Mouse (Mus musculus) hindbrain, embryonic 14.5 days (tissue): ENCODE data around the gene Ifi207. TPM values are rescaled to one million over a fixed set of nuclear protein-coding genes. Genes with fewer than 3 reads are reported as not detected.
"Not testable (repeated sequence)": the region's sequence is repeated elsewhere in the genome, so short reads cannot be mapped to it uniquely, and the experiment has no call there.

Source experiments
- ATAC-seq: fragments of 200-750 bp; cut with Nextera tagmentation; 2 replicates; pipeline ENCODE4 v1.8.0; 2017; ENCODE audit warnings: moderate number of reproducible peaks, mild to moderate bottlenecking, moderate TSS enrichment, moderate library complexity; ENCODE audit not compliant: low FRiP score
- DNase-seq: peaks from one replicate; pipeline ENCODE4 v3.0.0-alpha.2; 2015; ENCODE audit warnings: low spot score
- H3K27ac ChIP-seq: fragments of 300-500 bp; sonication (generic); 2 replicates; pipeline ENCODE4 v1.5.1; 2014; ENCODE audit warnings: mild to moderate bottlenecking, moderate library complexity
- H3K27me3 ChIP-seq: fragments of 300-500 bp; sonication (generic); 2 replicates; pipeline ENCODE4 v1.6.1; 2014; ENCODE audit warnings: mild to moderate bottlenecking, low read length, mixed read lengths; ENCODE audit not compliant: control insufficient read depth, insufficient read depth
- H3K36me3 ChIP-seq: fragments of 300-500 bp; sonication (generic); replicated peaks from 2 replicates; pipeline ENCODE4 v1.6.1; 2014; ENCODE audit not compliant: control insufficient read depth, insufficient read depth
- H3K4me1 ChIP-seq: fragments of 300-500 bp; sonication (generic); replicated peaks from 2 replicates; pipeline ENCODE4 v1.6.1; 2014; ENCODE audit warnings: antibody characterized with exemption, low read length, mixed read lengths; ENCODE audit not compliant: control insufficient read depth, insufficient read depth
- H3K4me2 ChIP-seq: fragments of 300-500 bp; sonication (generic); replicated peaks from 2 replicates; pipeline ENCODE4 v1.6.1; 2014; ENCODE audit warnings: mild to moderate bottlenecking, moderate library complexity
- H3K4me3 ChIP-seq: fragments of 300-500 bp; sonication (generic); replicated peaks from 2 replicates; pipeline ENCODE4 v1.5.1; 2014; ENCODE audit warnings: mild to moderate bottlenecking, low read length
- H3K9ac ChIP-seq: fragments of 300-500 bp; sonication (generic); 2 replicates; pipeline ENCODE4 v1.6.1; 2014
- H3K9me3 ChIP-seq: fragments of 300-500 bp; sonication (generic); 2 replicates; pipeline ENCODE4 v1.6.1; 2016; ENCODE audit warnings: low read length; ENCODE audit not compliant: control insufficient read depth
- WGBS: fragments of 180-500 bp; shearing (Covaris S2); extraction: QIAGEN DNeasy Blood & Tissue Kit; methylation state at CpG from one replicate; pipeline ENCODE4 v1.1.7; 2014; 5-methylcytosine and 5-hydroxymethylcytosine counted together
- polyA plus RNA-seq: library from polyadenylated mRNA; unstranded; fragments of >200 nt; fragmentation: Nextera tagmentation; extraction: Ambion mirVana; gene quantifications from 2 replicates; pipeline ENCODE4 v1.2.1, GENCODE M21; 2014

Gene Ifi207
- polyA plus RNA-seq, 1 experiment from 2014 or later = 0.64 TPM

DNA sequence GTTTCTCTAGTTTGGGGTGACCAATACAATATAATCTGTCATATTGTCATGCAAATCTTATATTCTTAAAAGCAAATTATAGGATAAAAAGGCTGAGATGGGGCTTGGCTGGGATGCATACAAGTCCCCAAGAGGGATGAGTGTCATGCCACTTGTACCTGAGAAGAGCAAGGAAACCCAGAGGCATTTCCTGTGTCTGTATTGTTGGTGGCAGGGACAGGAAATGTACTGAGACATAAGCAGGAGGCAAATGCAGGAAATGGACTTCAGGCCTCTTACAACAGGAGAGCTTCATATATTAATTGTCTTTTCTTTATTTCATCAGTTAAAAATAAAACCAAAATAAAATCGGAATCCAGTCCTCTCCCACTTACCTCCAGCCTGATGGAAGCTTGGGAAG lies 62.9 kb downstream of the Ifi207 start:
- not testable (repeated sequence) for H3K27me3 ChIP-seq, H3K4me3 ChIP-seq, H3K9me3 ChIP-seq, H3K9ac ChIP-seq, H3K4me1 ChIP-seq, H3K4me2 ChIP-seq, H3K27ac ChIP-seq, ATAC-seq, DNase-seq, H3K36me3 ChIP-seq
- WGBS = 86% methylated on average over 1 of the region's 1 CpGs

DNA sequence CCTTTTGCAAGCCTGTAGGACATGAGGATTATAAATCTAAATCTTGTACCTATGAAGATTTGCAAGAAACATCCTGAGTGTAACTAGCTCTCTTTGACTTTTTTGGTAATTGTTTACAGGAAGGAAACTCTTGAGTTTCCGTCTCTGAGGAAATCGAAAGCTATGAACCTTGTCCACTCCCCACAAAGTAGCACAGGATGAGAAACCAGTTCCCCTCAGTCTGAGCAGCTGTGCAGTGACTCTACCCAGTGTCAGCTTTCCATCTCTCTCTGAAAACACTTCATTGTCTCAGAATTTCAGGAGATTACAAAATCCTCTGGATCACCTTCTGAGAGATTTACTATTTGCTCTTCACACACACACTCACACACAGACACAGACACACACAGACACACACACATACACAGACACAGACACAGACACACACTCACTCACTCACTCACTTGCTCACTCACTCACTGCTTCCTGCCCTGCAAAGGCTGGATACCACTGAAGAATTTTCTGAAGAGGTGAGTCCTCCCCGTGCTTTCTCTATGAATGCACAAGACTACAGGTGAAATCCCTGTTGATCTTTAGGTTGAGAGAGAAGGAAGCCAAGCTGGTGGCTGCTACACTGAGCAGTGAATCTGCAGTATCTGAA lies 68.0 kb downstream of the Ifi207 start, which contains the start of gene Ifi208:
TSS of gene Ifi208 (plus strand) at position 218 of the 640 bp plus-strand sequence.
- 51% methylated on average over 3 of the region's 3 CpGs for WGBS
- H3K27ac ChIP-seq, H3K4me2 ChIP-seq, ATAC-seq, H3K27me3 ChIP-seq, H3K9me3 ChIP-seq, H3K9ac ChIP-seq, DNase-seq, H3K4me3 ChIP-seq, H3K36me3 ChIP-seq, H3K4me1 ChIP-seq: not testable (repeated sequence)

Other genes starting within 250 kb of the Ifi207 start
- gene Ifi214, start 205.8 kb downstream of the Ifi207 start, polyA plus RNA-seq = not detected in 2 replicates
- gene Ifi213, start 142.5 kb downstream of the Ifi207 start, polyA plus RNA-seq = 0.07 TPM in 1 of 2 replicates, not detected in the other
- gene Ifi209, start 110.8 kb downstream of the Ifi207 start, polyA plus RNA-seq = 0.09 and 0.39 TPM in 2 replicates
- not detected in 2 replicates for gene Ifi208, start 68.1 kb downstream of the Ifi207 start, polyA plus RNA-seq
- gene Ifi204, start 25.2 kb upstream of the Ifi207 start, polyA plus RNA-seq = 1.3 TPM in 2 replicates
- 0.37 and 0.59 TPM in 2 replicates for gene Ifi211, start 171.3 kb upstream of the Ifi207 start, polyA plus RNA-seq
- 0.99 and 1.4 TPM in 2 replicates for gene Mndal, start 200.7 kb upstream of the Ifi207 start, polyA plus RNA-seq
- 0.51 and 1.2 TPM in 2 replicates for gene Ifi203, start 200.9 kb upstream of the Ifi207 start, polyA plus RNA-seq
- not detected in 2 replicates for gene Ifi202b, start 241.0 kb upstream of the Ifi207 start, polyA plus RNA-seq